Mouse (Mus musculus) limb, embryonic 15.5 days (tissue): ENCODE measurements around the gene Smyd3. TPM values are rescaled to one million over a fixed set of nuclear protein-coding genes. Genes with fewer than 3 reads are reported as not detected.
A peak's percentile ranks its signal among the peaks of the same experiment; 100 is the strongest.

ENCODE experiments used
- ATAC-seq: fragments of 200-750 bp; cut with Nextera tagmentation; 2 replicates; pipeline ENCODE4 v1.8.0; 2017; ENCODE audit warnings: low read depth, moderate TSS enrichment; ENCODE audit not compliant: insufficient number of reproducible peaks, low FRiP score, low TSS enrichment
- H3K27ac ChIP-seq: fragments of 300-500 bp; sonication (generic); 2 replicates; pipeline ENCODE4 v1.5.1; 2015; ENCODE audit warnings: moderate library complexity, mild to moderate bottlenecking, inconsistent platforms
- H3K27me3 ChIP-seq: fragments of 300-500 bp; sonication (generic); 2 replicates; pipeline ENCODE4 v1.6.1; 2015; ENCODE audit warnings: inconsistent platforms
- H3K36me3 ChIP-seq: fragments of 300-500 bp; sonication (generic); 2 replicates; pipeline ENCODE4 v1.6.1; 2015; ENCODE audit warnings: inconsistent platforms
- H3K4me1 ChIP-seq: fragments of 300-500 bp; sonication (generic); 2 replicates; pipeline ENCODE4 v1.6.1; 2015; ENCODE audit warnings: inconsistent platforms
- H3K4me2 ChIP-seq: fragments of 300-500 bp; sonication (generic); 2 replicates; pipeline ENCODE4 v1.6.1; 2015; ENCODE audit warnings: mild to moderate bottlenecking, inconsistent platforms
- H3K4me3 ChIP-seq: fragments of 300-500 bp; sonication (generic); 2 replicates; pipeline ENCODE4 v1.5.1; 2015; ENCODE audit warnings: mild to moderate bottlenecking, inconsistent platforms
- H3K9ac ChIP-seq: fragments of 300-500 bp; sonication (generic); 2 replicates; pipeline ENCODE4 v1.6.1; 2015; ENCODE audit warnings: inconsistent platforms
- H3K9me3 ChIP-seq: fragments of 300-500 bp; sonication (generic); 2 replicates; pipeline ENCODE4 v1.6.1; 2016; ENCODE audit warnings: inconsistent platforms
- WGBS: fragments of 180-500 bp; shearing (Covaris S2); methylation state at CpG from one replicate; pipeline ENCODE4 v1.1.7; 2015; 5-methylcytosine and 5-hydroxymethylcytosine counted together
- polyA plus RNA-seq: library from polyadenylated mRNA; unstranded; fragments of >200 nt; fragmentation: Nextera tagmentation; extraction: Ambion mirVana; gene quantifications from 2 replicates; pipeline ENCODE4 v1.2.1, GENCODE M21; 2015

Gene Smyd3
- polyA plus RNA-seq, 1 experiment from 2014 or later = 19.2 TPM

DNA sequence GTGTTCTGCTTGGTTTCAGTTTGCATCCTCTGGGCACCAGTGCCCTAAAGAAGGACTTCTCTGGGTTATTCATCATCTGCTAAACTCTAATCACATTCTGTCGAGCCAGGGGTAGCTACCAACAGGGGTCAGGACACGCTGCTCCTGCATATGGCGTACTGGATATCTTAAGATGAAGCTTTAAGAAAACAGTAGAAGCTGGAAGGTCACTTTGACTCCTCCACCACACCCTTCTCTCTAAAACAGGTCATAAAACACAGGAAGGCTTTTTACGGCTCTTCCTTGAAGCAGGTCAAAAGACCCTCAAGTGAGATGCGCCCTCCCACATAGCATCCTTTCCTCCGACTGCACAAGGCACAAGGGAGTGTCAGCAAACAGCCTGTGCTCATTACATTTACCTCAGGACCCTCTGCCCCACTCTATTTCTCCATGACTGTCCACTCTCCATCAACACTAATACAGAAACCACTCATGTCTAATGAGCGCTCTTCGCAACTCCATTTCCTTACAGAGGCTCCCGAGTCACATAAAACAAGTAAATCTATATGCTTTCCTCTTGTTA, 310.6 kb downstream of the Smyd3 start:
- H3K36me3 ChIP-seq = no peaks in the 10 kb centered on the region
- no peak overlapping the region for H3K4me2 ChIP-seq

DNA sequence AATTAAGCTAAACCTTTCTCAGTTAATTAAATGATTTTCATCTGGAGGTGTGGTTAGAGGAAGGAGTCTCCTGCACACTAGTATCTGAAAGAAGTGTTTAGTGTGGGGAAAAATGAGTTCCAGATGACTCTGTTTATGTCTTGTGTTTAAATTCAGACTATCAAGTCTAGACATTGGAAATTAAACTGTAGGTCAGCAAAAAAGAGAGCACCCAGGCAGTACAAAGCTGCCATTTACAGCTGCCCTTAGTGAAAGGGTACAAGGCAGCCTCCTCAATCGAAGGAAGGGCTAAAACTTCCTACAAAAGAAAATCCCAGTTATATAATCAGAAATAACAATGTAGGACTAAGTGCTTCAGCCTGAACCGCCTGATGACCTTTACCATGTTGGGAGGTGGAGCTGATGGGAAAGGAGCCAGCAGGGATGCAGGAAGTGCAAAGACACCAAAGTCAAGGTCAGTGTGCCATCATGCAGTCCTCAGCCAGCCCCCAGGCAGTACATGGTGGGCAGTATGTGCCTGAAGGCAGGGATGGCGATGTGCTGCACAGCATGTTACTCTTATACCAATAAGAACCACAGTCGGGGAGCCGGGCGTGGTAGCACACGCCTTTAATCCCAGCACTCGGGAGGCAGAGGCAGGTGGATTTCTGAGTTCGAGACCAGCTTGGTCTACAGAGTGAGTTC, 319.2 kb downstream of the Smyd3 start:
- WGBS = 65% methylated on average over 9 of the region's 9 CpGs
- no peak for ATAC-seq
- no peaks in the 10 kb centered on the region for H3K36me3 ChIP-seq
- no peaks in the 10 kb centered on the region for H3K27me3 ChIP-seq
- no peak overlapping the region for H3K9ac ChIP-seq
- peaks cover 30% of the 10 kb centered on the region for H3K4me1 ChIP-seq
- H3K27ac ChIP-seq = 0 out of 2 replicates have a peak overlapping the region, but pooled peaks have one; percentile 7
- H3K4me3 ChIP-seq = no peak overlapping the region
- no peaks in the 10 kb centered on the region for H3K9me3 ChIP-seq
- H3K4me2 ChIP-seq = no peak overlapping the region

More for the DNA sequence above, 310.6 kb downstream of the Smyd3 start:
- 38% methylated on average over 9 of the region's 9 CpGs for WGBS
- H3K27me3 ChIP-seq = peaks cover 9% of the 10 kb centered on the region
- no peaks in the 10 kb centered on the region for H3K9me3 ChIP-seq
- ATAC-seq = no peak
- no peak overlapping the region for H3K4me3 ChIP-seq
- H3K9ac ChIP-seq = no peak overlapping the region
- peaks cover 6% of the 10 kb centered on the region; the same call in 1 of the 2 replicates for H3K4me1 ChIP-seq
- no peak overlapping the region for H3K27ac ChIP-seq

GRCm38 (mm10) chr1:179197821-179198516, 319.9 kb downstream of the Smyd3 start:
- Histone ChIP-seq H3K9ac (no peak overlapping the region), H3K9me3 (no peaks in the 10 kb centered on the region), H3K4me2 (no peak overlapping the region), H3K27me3 (no peaks in the 10 kb centered on the region), H3K27ac (no peak overlapping the region), H3K36me3 (no peaks in the 10 kb centered on the region), H3K4me1 (peaks cover 29% of the 10 kb centered on the region), H3K4me3 (no peak overlapping the region)
- no peak for ATAC-seq
- WGBS = 30% methylated on average over 11 of the region's 11 CpGs

DNA sequence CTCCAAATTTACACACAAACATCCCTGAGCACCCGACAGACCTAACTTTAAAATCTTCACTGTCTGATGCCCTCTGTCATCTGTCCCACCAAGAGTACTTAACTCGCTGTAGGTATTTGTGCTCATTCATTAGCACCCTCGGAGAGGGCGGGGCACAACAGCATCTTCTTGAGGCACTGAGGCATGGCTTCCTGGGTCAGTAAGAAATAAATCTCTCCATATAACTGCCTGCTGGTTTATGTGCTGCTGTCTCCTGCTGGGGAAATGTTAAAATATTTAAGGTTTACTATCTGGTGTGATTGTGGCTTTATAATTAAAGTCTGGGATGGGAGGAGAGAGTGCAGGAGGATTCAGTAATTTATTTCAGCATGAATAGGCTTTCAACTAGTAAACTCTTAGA, 320.7 kb downstream of the Smyd3 start:
- H3K4me1 ChIP-seq = peaks cover 29% of the 10 kb centered on the region
- no peaks in the 10 kb centered on the region for H3K9me3 ChIP-seq
- no peak for ATAC-seq
- no peak overlapping the region for H3K4me2 ChIP-seq
- 34% methylated on average over 4 of the region's 4 CpGs for WGBS
- H3K36me3 ChIP-seq = no peaks in the 10 kb centered on the region
- H3K27ac ChIP-seq = no peak overlapping the region
- H3K4me3 ChIP-seq = no peak overlapping the region
- no peak overlapping the region for H3K9ac ChIP-seq
- no peaks in the 10 kb centered on the region for H3K27me3 ChIP-seq

- Histone ChIP-seq H3K9ac (no peak overlapping the region), H3K36me3 (no peaks in the 10 kb centered on the region), H3K4me3 (no peak overlapping the region), H3K4me1 (peaks cover 25% of the 10 kb centered on the region), H3K9me3 (no peaks in the 10 kb centered on the region), H3K27ac (no peak overlapping the region), H3K4me2 (no peak overlapping the region), H3K27me3 (no peaks in the 10 kb centered on the region)
- ATAC-seq = no peak
Measured at GRCm38 (mm10) chr1:179196422-179196821, 321.4 kb downstream of the Smyd3 start.

- Histone ChIP-seq H3K4me1 (peaks cover 15% of the 10 kb centered on the region), H3K9ac (no peak overlapping the region), H3K27me3 (no peaks in the 10 kb centered on the region), H3K4me3 (no peak overlapping the region), H3K9me3 (no peaks in the 10 kb centered on the region), H3K36me3 (no peaks in the 10 kb centered on the region), H3K27ac (no peak overlapping the region), H3K4me2 (no peak overlapping the region)
- ATAC-seq = no peak
- WGBS = 52% methylated on average over 11 of the region's 11 CpGs
Measured at GRCm38 (mm10) chr1:179192781-179193180, 325.1 kb downstream of the Smyd3 start.

- peaks cover 6% of the 10 kb centered on the region for H3K4me1 ChIP-seq
- no peaks in the 10 kb centered on the region for H3K9me3 ChIP-seq
- no peak overlapping the region for H3K4me3 ChIP-seq
- WGBS = 79% methylated on average over 2 of the region's 2 CpGs
- H3K27ac ChIP-seq = no peak overlapping the region
- H3K9ac ChIP-seq = no peak overlapping the region
- H3K4me2 ChIP-seq = no peak overlapping the region
- H3K27me3 ChIP-seq = no peaks in the 10 kb centered on the region
- H3K36me3 ChIP-seq = no peaks in the 10 kb centered on the region
- no peak for ATAC-seq
Measured at GRCm38 (mm10) chr1:179190837-179191236, 327.0 kb downstream of the Smyd3 start.

- Histone ChIP-seq H3K4me2 (no peak overlapping the region), H3K27me3 (no peaks in the 10 kb centered on the region), H3K36me3 (no peaks in the 10 kb centered on the region), H3K4me3 (no peak overlapping the region), H3K9ac (no peak overlapping the region), H3K9me3 (no peaks in the 10 kb centered on the region), H3K4me1 (0 out of 2 replicates have a peak, but pooled peaks cover 3% of the 10 kb centered on the region), H3K27ac (no peak overlapping the region)
- 85% methylated on average over 3 of the region's 3 CpGs for WGBS
- no peak for ATAC-seq
Measured at GRCm38 (mm10) chr1:179187171-179187570, 330.7 kb downstream of the Smyd3 start.

DNA sequence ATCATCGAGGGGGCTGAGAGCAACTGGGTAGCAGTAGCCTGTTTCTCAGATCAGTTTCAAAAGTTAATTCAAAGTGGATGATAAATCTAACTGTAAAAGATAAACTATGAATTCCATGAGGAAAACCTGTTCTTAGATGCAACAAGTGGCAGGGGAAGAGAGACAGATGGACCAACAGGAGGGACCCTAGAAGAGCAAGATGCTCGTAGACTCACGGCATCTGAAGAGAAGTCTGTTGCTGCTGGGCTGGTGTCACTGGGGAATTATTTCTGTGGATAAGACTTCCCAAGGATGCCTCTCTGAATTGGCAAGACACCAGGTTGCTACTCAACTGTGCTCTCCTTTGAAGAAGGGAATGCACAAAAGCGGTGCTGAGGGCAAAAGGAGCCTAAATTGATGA, 333.2 kb downstream of the Smyd3 start:
- ATAC-seq = no peak
- no peak overlapping the region for H3K27ac ChIP-seq
- H3K9ac ChIP-seq = no peak overlapping the region
- no peaks in the 10 kb centered on the region for H3K27me3 ChIP-seq
- no peak overlapping the region for H3K4me2 ChIP-seq
- no peaks in the 10 kb centered on the region for H3K36me3 ChIP-seq
- 0 out of 2 replicates have a peak, but pooled peaks cover 3% of the 10 kb centered on the region for H3K4me1 ChIP-seq
- 86% methylated on average over 4 of the region's 4 CpGs for WGBS
- no peak overlapping the region for H3K4me3 ChIP-seq
- H3K9me3 ChIP-seq = no peaks in the 10 kb centered on the region

DNA sequence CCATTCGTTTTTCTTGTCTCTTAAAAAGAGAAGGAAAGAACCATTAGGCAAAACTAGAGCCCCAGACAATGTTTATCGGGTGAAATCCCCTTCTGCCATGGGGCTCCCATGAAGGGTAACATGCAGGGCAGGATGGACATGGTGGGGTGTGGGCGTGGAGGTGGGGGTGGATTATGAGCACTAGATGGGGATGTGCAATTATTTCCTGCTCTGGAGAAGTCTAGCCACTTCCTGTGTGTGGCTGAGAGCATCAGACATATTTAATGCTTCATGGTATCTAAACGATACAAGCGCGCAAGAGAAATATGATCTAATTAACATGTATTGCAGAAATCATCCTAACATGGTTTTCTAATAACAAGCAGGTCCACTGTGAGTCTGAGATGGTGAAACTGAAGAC, 334.3 kb downstream of the Smyd3 start:
- Histone ChIP-seq H3K4me3 (no peak overlapping the region), H3K36me3 (no peaks in the 10 kb centered on the region), H3K9ac (no peak overlapping the region), H3K4me2 (no peak overlapping the region), H3K27ac (no peak overlapping the region), H3K27me3 (no peaks in the 10 kb centered on the region), H3K4me1 (0 out of 2 replicates have a peak, but pooled peaks cover 3% of the 10 kb centered on the region), H3K9me3 (no peaks in the 10 kb centered on the region)
- no peak for ATAC-seq
- 45% methylated on average over 6 of the region's 6 CpGs for WGBS

- Histone ChIP-seq H3K27me3 (no peaks in the 10 kb centered on the region), H3K9me3 (no peaks in the 10 kb centered on the region), H3K9ac (no peak overlapping the region), H3K27ac (no peak overlapping the region), H3K4me3 (no peak overlapping the region), H3K36me3 (no peaks in the 10 kb centered on the region), H3K4me1 (peaks cover 9% of the 10 kb centered on the region; the same call in 1 of the 2 replicates), H3K4me2 (no peak overlapping the region)
- ATAC-seq = no peak
- 60% methylated on average over 3 of the region's 3 CpGs for WGBS
Measured at GRCm38 (mm10) chr1:179180546-179180945, 337.3 kb downstream of the Smyd3 start.
